Mouse (Mus musculus) heart, postnatal 10 days (tissue): ENCODE measurements around the gene Ntan1. TPM values are rescaled to one million over a fixed set of nuclear protein-coding genes. Genes with fewer than 3 reads are reported as not detected.
"Not testable (repeated sequence)": the region's sequence is repeated elsewhere in the genome, so short reads cannot be mapped to it uniquely, and the experiment has no call there.

Source experiments
- DNase-seq, 2 experiments: peaks; one replicate each; pipeline ENCODE4 v3.0.0; 2021
- intact Hi-C: fragments of 180-260 bp; cut with DNase I; formaldehyde crosslinking; loops from one replicate; pipeline ENCODE4 v1.15.1; 2025
- total RNA-seq, 2 experiments: library from RNA; stranded (reverse); gene quantifications; 2 replicates each; pipeline ENCODE4 v1.2.3; 2021

Gene Ntan1
- 10 to 100 TPM; 66.2 to 66.5 TPM for total RNA-seq

- intact Hi-C loops = loop anchor here (5.0 kb wide), 1 partner anchor 36 kb away; the partner anchor contains the start of gene Rrn3
- DNase-seq = peak; percentile 98
Measured at GRCm38 (mm10) chr16:13818560-13819393, at the start of gene Ntan1. Gene Ntan1 (plus strand): TSS chr16:13818845.

- intact Hi-C loops, DNase-seq: not testable (repeated sequence)
Measured at GRCm38 (mm10) chr16:13771603-13772002, 47.0 kb upstream of the Ntan1 start.

GRCm38 (mm10) chr16:13772051-13772450, 46.6 kb upstream of the Ntan1 start:
- intact Hi-C loops, DNase-seq: not testable (repeated sequence)

GRCm38 (mm10) chr16:13774011-13774410, 44.6 kb upstream of the Ntan1 start:
- DNase-seq, intact Hi-C loops: not testable (repeated sequence)

- intact Hi-C loops, DNase-seq: not testable (repeated sequence)
Measured at GRCm38 (mm10) chr16:13774651-13775050, 44.0 kb upstream of the Ntan1 start.

- intact Hi-C loops = loop anchor here (2.0 to 5.0 kb wide), 2 partner anchors 26 to 37 kb away; partner anchors contain the start of gene Ntan1
- DNase-seq = peak; percentile 93 to 94
Measured at GRCm38 (mm10) chr16:13780353-13781036, 38.1 kb upstream of the Ntan1 start, which contains the start of gene Rrn3. Gene Rrn3 (plus strand): TSS chr16:13780708.

- no peak for DNase-seq
- intact Hi-C loops = loop anchor here (2.0 to 5.0 kb wide), 2 partner anchors 26 to 36 kb away; partner anchors contain the start of gene Ntan1
Measured at GRCm38 (mm10) chr16:13781216-13781615, 37.4 kb upstream of the Ntan1 start.

GRCm38 (mm10) chr16:13785932-13786331, 32.7 kb upstream of the Ntan1 start:
- intact Hi-C loops = no loop called here
- DNase-seq = no peak

- DNase-seq, intact Hi-C loops: not testable (repeated sequence)
Measured at GRCm38 (mm10) chr16:13793441-13793840, 25.2 kb upstream of the Ntan1 start.

- DNase-seq = no peak
- intact Hi-C loops = no loop called here
Measured at GRCm38 (mm10) chr16:13796746-13797175, 21.9 kb upstream of the Ntan1 start.

- no peak for DNase-seq
- intact Hi-C loops = no loop called here
Measured at GRCm38 (mm10) chr16:13801231-13801630, 17.4 kb upstream of the Ntan1 start.

- intact Hi-C loops = no loop called here
- no peak for DNase-seq
Measured at GRCm38 (mm10) chr16:13804666-13805065, 14.0 kb upstream of the Ntan1 start.

GRCm38 (mm10) chr16:13807616-13808015, 11.0 kb upstream of the Ntan1 start:
- intact Hi-C loops = no loop called here
- DNase-seq = no peak

- no peak for DNase-seq
- intact Hi-C loops = no loop called here
Measured at GRCm38 (mm10) chr16:13808410-13808809, 10.2 kb upstream of the Ntan1 start.

GRCm38 (mm10) chr16:13812152-13812551, 6.5 kb upstream of the Ntan1 start:
- no peak for DNase-seq
- intact Hi-C loops = no loop called here

GRCm38 (mm10) chr16:13813200-13813599, 5.4 kb upstream of the Ntan1 start:
- intact Hi-C loops = no loop called here
- DNase-seq = no peak

- no peak for DNase-seq
- intact Hi-C loops = loop anchor here (5.0 kb wide), 1 partner anchor 37 kb away; the partner anchor contains the start of gene Rrn3
Measured at GRCm38 (mm10) chr16:13819394-13819743, 724 bp downstream of the Ntan1 start.

GRCm38 (mm10) chr16:13819806-13820500, 1.3 kb downstream of the Ntan1 start:
- intact Hi-C loops = loop anchor here (5.0 kb wide), 3 partner anchors 38 to 342 kb away; partner anchors contain the start of genes Marf1, Mpv17l, Nde1 and Pdxdc1
- no peak for DNase-seq

- intact Hi-C loops = loop anchor here (5.0 kb wide), 2 partner anchors 82 to 342 kb away; partner anchors contain the start of genes Marf1, Mpv17l, Nde1 and Pdxdc1
- DNase-seq = no peak
Measured at GRCm38 (mm10) chr16:13820771-13821170, 2.1 kb downstream of the Ntan1 start.

- intact Hi-C loops = no loop called here
- no peak for DNase-seq
Measured at GRCm38 (mm10) chr16:13825781-13826490, 7.3 kb downstream of the Ntan1 start.
